27 mouse cellular contexts compared by ENCODE assay signal in genomic region chr11:19342803-19343202, GRCm38 (mm10).
"Had no signal": no experiment of that assay in that cellular context is flagged by ENCODE, and none has a peak within 500 bp of the region (broad histone marks: within the 10 kb centered on the region; RNA-seq: fewer than 3 reads in every experiment).

No protein-coding gene starts in this region.

- H3K9ac ChIP-seq: embryonic facial prominence, embryonic 12.5 days; embryonic facial prominence, embryonic 13.5 days; embryonic facial prominence, embryonic 15.5 days; forebrain, embryonic 12.5 days; forebrain, embryonic 13.5 days; forebrain, embryonic 15.5 days; forebrain, postnatal 0 days had no signal

- H3K27ac ChIP-seq: embryonic facial prominence, embryonic 10.5 days; embryonic facial prominence, embryonic 12.5 days; embryonic facial prominence, embryonic 13.5 days; embryonic facial prominence, embryonic 15.5 days; forebrain, embryonic 10.5 days; forebrain, embryonic 12.5 days; forebrain, embryonic 13.5 days; forebrain, embryonic 15.5 days; gastrocnemius, adult 2 months; heart, embryonic 10.5 days had no signal

- H3K27me3 ChIP-seq: embryonic facial prominence, embryonic 12.5 days; embryonic facial prominence, embryonic 13.5 days; embryonic facial prominence, embryonic 15.5 days had no signal

- DNase-seq: cerebellum, adult 8-10 months; cerebellum, adult 9-10 months; cerebellum, adult 9-11 months; cerebellum, postnatal 10 days; cerebellum, postnatal 14 days; cerebellum, postnatal 25 days; cerebellum, postnatal 36 days; embryo, embryonic 11 days; forebrain, postnatal 0 days; gastrocnemius, adult 2 months; gastrocnemius, postnatal 10 days; gastrocnemius, postnatal 14 days; gastrocnemius, postnatal 25 days; gastrocnemius, postnatal 36 days; heart, adult 18-20 months had no signal

- ATAC-seq: forebrain, embryonic 13.5 days; forebrain, embryonic 14.5 days; forebrain, embryonic 15.5 days; forebrain, embryonic 16.5 days; forebrain, postnatal 0 days had no signal

- H3K4me2 ChIP-seq: embryonic facial prominence, embryonic 12.5 days; embryonic facial prominence, embryonic 13.5 days; embryonic facial prominence, embryonic 15.5 days; forebrain, embryonic 12.5 days; forebrain, embryonic 13.5 days; forebrain, embryonic 15.5 days had no signal

- H3K9me3 ChIP-seq: embryonic facial prominence, embryonic 10.5 days; embryonic facial prominence, embryonic 12.5 days; embryonic facial prominence, embryonic 13.5 days; embryonic facial prominence, embryonic 15.5 days; forebrain, embryonic 10.5 days; forebrain, embryonic 12.5 days; forebrain, embryonic 13.5 days; forebrain, embryonic 15.5 days; heart, embryonic 10.5 days had no signal

- H3K36me3 ChIP-seq: embryonic facial prominence, embryonic 10.5 days; embryonic facial prominence, embryonic 12.5 days; embryonic facial prominence, embryonic 13.5 days; embryonic facial prominence, embryonic 15.5 days; forebrain, embryonic 10.5 days; forebrain, embryonic 12.5 days; forebrain, embryonic 15.5 days; heart, embryonic 10.5 days had no signal

- H3K4me1 ChIP-seq: embryonic facial prominence, embryonic 12.5 days; embryonic facial prominence, embryonic 15.5 days; forebrain, embryonic 12.5 days; forebrain, embryonic 13.5 days; forebrain, embryonic 15.5 days; heart, embryonic 10.5 days had no signal

- H3K4me3 ChIP-seq: embryonic facial prominence, embryonic 10.5 days; embryonic facial prominence, embryonic 12.5 days; embryonic facial prominence, embryonic 13.5 days; embryonic facial prominence, embryonic 15.5 days; erythroblast, embryonic 14.5 days; forebrain, embryonic 10.5 days; forebrain, embryonic 12.5 days; forebrain, embryonic 13.5 days; forebrain, embryonic 15.5 days; gastrocnemius, adult 2 months; heart, embryonic 10.5 days had no signal
